Mouse (Mus musculus) megakaryocyte, embryonic 14.5 days (primary cell): ENCODE results near the gene Pex6. TPM values are rescaled to one million over a fixed set of nuclear protein-coding genes. Genes with fewer than 3 reads are reported as not detected.

Experiments used
- H3K27me3 ChIP-seq: replicated peaks from 2 replicates; pipeline ENCODE3; 2012; ENCODE audit warnings: inconsistent platforms
- H3K36me3 ChIP-seq: replicated peaks from 2 replicates; pipeline ENCODE3; 2012; ENCODE audit warnings: low read length, inconsistent platforms, mixed read lengths
- H3K4me1 ChIP-seq: 2 replicates; pipeline ENCODE4 v1.6.1; 2012; ENCODE audit warnings: inconsistent platforms
- H3K4me3 ChIP-seq: replicated peaks from 2 replicates; pipeline ENCODE3; 2012; ENCODE audit warnings: moderate library complexity, mild to moderate bottlenecking, inconsistent platforms
- H3K9me3 ChIP-seq: 2 replicates; pipeline ENCODE4 v1.6.1; 2012; ENCODE audit warnings: inconsistent platforms
- FLI1 ChIP-seq: IDR thresholded peaks from 2 replicates; pipeline ENCODE4 v1.6.1; 2012; ENCODE audit warnings: low read length, inconsistent platforms, mixed read lengths
- GATA1 ChIP-seq: IDR thresholded peaks from 3 replicates; pipeline ENCODE4 v1.6.1; 2012; ENCODE audit warnings: mixed read lengths, low read length, inconsistent platforms, borderline replicate concordance
- polyA plus RNA-seq: library from polyadenylated mRNA; stranded (reverse); fragments of >175 nt; gene quantifications from 2 replicates; pipeline ENCODE4 v1.2.3, GENCODE M21; 2012; ENCODE audit warnings: low replicate concordance; ENCODE audit not compliant: insufficient read depth

Gene Pex6
- polyA plus RNA-seq, 1 experiment, result 19.8 TPM

GRCm38 (mm10) chr17:46772404-46773277 lies 61.4 kb downstream of the Pex6 start, which contains the start of gene 2310039H08Rik:
Gene 2310039H08Rik, plus strand, starts transcription at chr17:46772635.
- Histone ChIP-seq H3K4me3 (peak within 1 kb of the TSS; percentile 98), H3K4me1 (peaks cover 44% of the 10 kb centered on the region), H3K36me3 (peaks cover 32% of the 10 kb centered on the region), H3K27me3 (no peaks in the 10 kb centered on the region), H3K9me3 (no peaks in the 10 kb centered on the region)
- TF ChIP-seq GATA1, result no peak
- no peak for TF ChIP-seq FLI1

- no peaks in the 10 kb centered on the region for H3K9me3 ChIP-seq
- peaks cover 41% of the 10 kb centered on the region for H3K36me3 ChIP-seq
- H3K4me3 ChIP-seq, result peak overlapping the region; percentile 98
- peaks cover 37% of the 10 kb centered on the region for H3K4me1 ChIP-seq
- no peak for TF ChIP-seq GATA1
- no peak for TF ChIP-seq FLI1
- H3K27me3 ChIP-seq, result no peaks in the 10 kb centered on the region
Measured at GRCm38 (mm10) chr17:46773278-46774130, 62.2 kb downstream of the Pex6 start.

GRCm38 (mm10) chr17:46774131-46774472 lies 62.8 kb downstream of the Pex6 start:
- Histone ChIP-seq H3K27me3 (no peaks in the 10 kb centered on the region), H3K9me3 (no peaks in the 10 kb centered on the region), H3K4me3 (peak overlapping the region; percentile 9), H3K4me1 (peaks cover 36% of the 10 kb centered on the region), H3K36me3 (peaks cover 47% of the 10 kb centered on the region)
- TF ChIP-seq GATA1 (no peak), FLI1 (no peak)

- peaks cover 55% of the 10 kb centered on the region for H3K36me3 ChIP-seq
- no peak for TF ChIP-seq FLI1
- TF ChIP-seq GATA1, result no peak
Measured at GRCm38 (mm10) chr17:46775070-46775469, 63.8 kb downstream of the Pex6 start.

More at GRCm38 (mm10) chr17:46775070-46775469, 63.8 kb downstream of the Pex6 start:
- Histone ChIP-seq H3K9me3 (no peaks in the 10 kb centered on the region), H3K27me3 (no peaks in the 10 kb centered on the region), H3K4me1 (peaks cover 40% of the 10 kb centered on the region), H3K4me3 (no peak overlapping the region)

Other genes starting within 250 kb of the Pex6 start
- 0.06 and 0.60 TPM in 2 replicates for gene Ttbk1, start 223.8 kb upstream of the Pex6 start, polyA plus RNA-seq
- 6.5 and 14.6 TPM in 2 replicates for gene Dnph1, start 214.8 kb upstream of the Pex6 start, polyA plus RNA-seq
- gene Cul9, start 165.1 kb upstream of the Pex6 start, polyA plus RNA-seq, result 2.4 and 6.0 TPM in 2 replicates
- gene Srf, start 155.3 kb upstream of the Pex6 start, polyA plus RNA-seq, result 148 and 196 TPM in 2 replicates
- gene Ptk7, start 82.0 kb upstream of the Pex6 start, polyA plus RNA-seq, result 6.7 and 13.6 TPM in 2 replicates
- 33.6 and 42.0 TPM in 2 replicates for gene Klc4, start 65.4 kb upstream of the Pex6 start, polyA plus RNA-seq
- 289 and 528 TPM in 2 replicates for gene Mrpl2, start 65.2 kb upstream of the Pex6 start, polyA plus RNA-seq
- 90.0 and 167 TPM in 2 replicates for gene Cul7, start 61.1 kb upstream of the Pex6 start, polyA plus RNA-seq
- gene Rrp36, start 37.1 kb upstream of the Pex6 start, polyA plus RNA-seq, result 9.4 and 30.6 TPM in 2 replicates
- 145 and 216 TPM in 2 replicates for gene Mea1, start 32.7 kb upstream of the Pex6 start, polyA plus RNA-seq
- 322 and 388 TPM in 2 replicates for gene Klhdc3, start 30.5 kb upstream of the Pex6 start, polyA plus RNA-seq
- gene Ppp2r5d, start 6.4 kb upstream of the Pex6 start, polyA plus RNA-seq, result 33.5 and 37.7 TPM in 2 replicates
- gene Gnmt, start 17.7 kb downstream of the Pex6 start, polyA plus RNA-seq, result 5.0 TPM in 1 of 2 replicates, not detected in the other
- 133 and 243 TPM in 2 replicates for gene Cnpy3, start 40.8 kb downstream of the Pex6 start, polyA plus RNA-seq
- gene Ptcra, start 52.2 kb downstream of the Pex6 start, polyA plus RNA-seq, result not detected in 2 replicates
- 143 and 286 TPM in 2 replicates for gene 2310039H08Rik, start 61.2 kb downstream of the Pex6 start, polyA plus RNA-seq
- 1.1 and 4.7 TPM in 2 replicates for gene Rpl7l1, start 71.2 kb downstream of the Pex6 start, polyA plus RNA-seq
- gene Bicral, start 147.0 kb downstream of the Pex6 start, polyA plus RNA-seq, result 0.62 and 1.8 TPM in 2 replicates
- 23.7 and 40.2 TPM in 2 replicates for gene Tbcc, start 179.2 kb downstream of the Pex6 start, polyA plus RNA-seq
- gene Prph2, start 199.0 kb downstream of the Pex6 start, polyA plus RNA-seq, result 0.13 TPM in 1 of 2 replicates, not detected in the other